Mouse (Mus musculus) bone marrow macrophage, adult 2 months (primary cell): Measurements from ENCODE around the gene 4933428G20Rik. TPM values are rescaled to one million over a fixed set of nuclear protein-coding genes. Genes with fewer than 3 reads are reported as not detected.

Experiments used
- H3K27ac ChIP-seq: 2 replicates; pipeline ENCODE4 v1.5.1; 2012; ENCODE audit warnings: low read depth, low read length; ENCODE audit not compliant: insufficient read depth
- H3K4me1 ChIP-seq: 2 replicates; pipeline ENCODE4 v1.6.1; 2012; ENCODE audit warnings: low read length; ENCODE audit not compliant: control insufficient read depth, insufficient read depth
- H3K4me3 ChIP-seq: 2 replicates; pipeline ENCODE4 v1.5.1; 2012; ENCODE audit warnings: mild to moderate bottlenecking, low read length, moderate library complexity; ENCODE audit not compliant: insufficient read depth
- CTCF ChIP-seq: IDR thresholded peaks from 2 replicates; pipeline ENCODE4 v1.5.1; 2012; ENCODE audit warnings: low read depth, mild to moderate bottlenecking, low read length, moderate library complexity
- POLR2A ChIP-seq: IDR thresholded peaks from 2 replicates; pipeline ENCODE4 v1.6.1; 2012; ENCODE audit warnings: mild to moderate bottlenecking, low read depth, low read length, borderline replicate concordance
- polyA plus RNA-seq: library from polyadenylated mRNA; stranded (reverse); fragments of >200 nt; gene quantifications from 2 replicates; pipeline ENCODE4 v1.2.4, GENCODE M21; 2012; ENCODE audit not compliant: missing spikeins, insufficient read depth, insufficient read length

The 4933428G20Rik gene
- polyA plus RNA-seq, 1 experiment: not detected

DNA sequence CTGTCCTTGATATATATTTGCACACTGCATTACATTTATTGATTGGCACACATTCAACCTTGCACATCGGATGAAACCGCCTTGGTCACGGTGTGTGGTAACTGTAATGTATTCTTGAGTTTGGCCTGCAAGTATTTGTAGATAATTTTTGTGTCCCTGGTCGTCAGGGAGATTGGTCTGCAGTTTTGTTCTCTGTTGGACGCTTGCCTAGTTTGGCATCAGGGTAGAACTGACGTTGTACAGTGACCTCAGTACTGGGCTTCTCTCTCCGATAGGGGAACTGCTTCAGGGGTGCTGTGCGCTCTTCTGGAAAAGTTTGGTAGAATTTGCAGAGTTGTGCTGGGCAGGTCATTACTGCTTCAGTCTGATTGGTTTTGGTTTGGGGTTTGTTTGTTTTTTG lies 20.3 kb downstream of the 4933428G20Rik start:
- TF ChIP-seq CTCF: no peak
- no peak for TF ChIP-seq POLR2A
- Histone ChIP-seq H3K4me3 (no peak overlapping the region), H3K27ac (no peak overlapping the region), H3K4me1 (peaks cover 7% of the 10 kb centered on the region)

DNA sequence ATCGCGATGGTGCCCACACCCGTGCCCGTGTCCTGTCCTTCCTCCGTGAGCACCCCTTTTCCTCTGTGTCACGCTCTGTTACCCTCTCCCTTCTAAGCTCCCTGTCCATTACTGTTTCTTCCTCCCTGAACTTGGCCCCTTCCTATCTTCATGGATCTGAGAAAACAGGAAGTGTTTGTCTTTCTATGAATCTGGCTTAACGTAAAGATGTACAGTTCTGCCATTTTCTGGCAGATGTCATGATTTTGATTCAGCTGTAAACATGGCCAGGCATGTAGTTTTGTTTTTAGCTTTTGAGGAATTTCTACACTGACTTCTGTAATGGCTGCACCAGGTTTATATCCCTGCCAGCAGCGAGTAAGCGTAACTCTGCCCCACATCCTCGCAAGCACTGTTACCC lies 21.1 kb downstream of the 4933428G20Rik start:
- Histone ChIP-seq H3K4me3 (no peak overlapping the region), H3K27ac (no peak overlapping the region), H3K4me1 (peaks cover 7% of the 10 kb centered on the region)
- no peak for TF ChIP-seq POLR2A
- no peak for TF ChIP-seq CTCF

DNA sequence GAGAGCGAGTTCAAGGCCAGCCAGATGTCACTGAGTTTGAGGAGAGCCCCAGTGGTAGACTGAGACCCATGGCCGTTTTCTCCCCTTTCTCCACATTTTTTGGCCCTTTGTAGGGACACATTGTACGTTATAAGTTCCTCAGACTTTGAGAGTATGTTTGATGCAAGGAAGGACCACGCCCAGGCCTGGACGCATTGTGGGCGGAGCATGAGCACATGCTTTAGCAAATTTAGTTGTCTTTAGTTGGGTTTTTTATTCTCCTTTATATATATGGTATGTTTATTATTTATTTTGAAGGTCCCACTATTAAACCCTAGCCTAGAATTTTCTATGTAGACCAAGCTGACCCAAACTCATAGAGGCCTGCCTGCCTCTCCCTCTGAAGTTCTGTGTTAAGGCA lies 21.8 kb downstream of the 4933428G20Rik start:
- Histone ChIP-seq H3K4me3 (no peak overlapping the region), H3K27ac (no peak overlapping the region)
- no peak for TF ChIP-seq CTCF
- no peak for TF ChIP-seq POLR2A

DNA sequence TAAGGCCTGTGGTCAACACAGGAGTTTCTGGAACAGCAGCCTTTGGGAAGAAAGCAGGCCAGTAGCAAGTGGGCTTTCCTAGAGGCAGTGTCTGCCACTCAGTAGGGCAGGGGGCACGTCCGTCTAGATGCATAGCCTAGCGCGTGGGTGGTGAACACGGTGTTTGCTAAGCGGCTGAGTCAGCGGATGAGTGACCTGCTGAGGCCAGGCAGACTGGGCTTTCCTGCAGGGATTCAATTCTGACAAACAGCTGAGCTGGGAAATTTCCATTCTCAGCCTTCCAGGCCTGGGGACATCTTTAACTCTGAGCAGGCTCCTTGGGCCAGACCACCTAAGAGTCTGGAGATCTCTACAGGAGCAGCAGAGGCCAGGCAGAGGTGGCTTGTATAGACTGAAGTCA lies 22.7 kb downstream of the 4933428G20Rik start:
- H3K27ac ChIP-seq: no peak overlapping the region
- TF ChIP-seq POLR2A: no peak
- TF ChIP-seq CTCF: no peak
- H3K4me1 ChIP-seq: peaks cover 7% of the 10 kb centered on the region
- H3K4me3 ChIP-seq: no peak overlapping the region

More for the DNA sequence above, 21.8 kb downstream of the 4933428G20Rik start:
- peaks cover 7% of the 10 kb centered on the region for H3K4me1 ChIP-seq

DNA sequence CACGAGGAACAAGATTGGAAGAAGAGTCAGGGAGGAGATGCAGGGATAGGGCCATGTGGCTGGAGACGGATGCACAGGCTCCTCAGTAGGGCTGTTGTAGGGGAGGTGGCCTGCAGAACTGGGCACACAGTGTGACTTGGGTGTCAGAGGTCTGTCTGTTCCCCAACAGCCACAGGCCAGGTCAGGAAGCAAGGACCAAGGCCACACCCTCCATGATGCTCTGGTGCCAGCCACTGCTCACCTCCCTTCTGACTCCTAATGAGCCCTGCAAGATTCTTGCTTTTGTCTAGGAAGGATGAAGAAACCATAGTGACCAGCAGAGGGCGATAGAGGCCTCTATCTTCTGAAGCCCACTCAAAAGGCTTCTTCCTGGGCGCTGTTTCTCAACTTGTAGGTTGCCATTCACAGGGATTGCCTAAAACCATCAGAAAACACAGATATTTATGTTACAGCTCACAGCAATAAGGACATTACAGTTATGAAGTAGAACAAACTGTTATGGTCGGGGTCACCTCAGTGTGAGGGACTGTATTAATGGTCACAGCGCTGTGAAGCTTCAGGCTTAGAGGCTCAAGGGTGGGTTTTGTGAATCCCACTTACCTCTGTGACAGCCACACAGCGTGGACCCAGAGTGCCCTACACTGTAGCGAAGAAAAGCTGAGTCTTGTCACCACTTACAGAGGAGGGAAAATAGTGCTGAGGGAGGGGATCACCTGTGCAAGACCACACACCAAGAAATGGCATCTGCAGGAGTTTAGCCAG lies 23.6 kb downstream of the 4933428G20Rik start:
- TF ChIP-seq CTCF (peak; percentile 2), POLR2A (no peak)
- Histone ChIP-seq H3K4me1 (peaks cover 7% of the 10 kb centered on the region), H3K27ac (no peak overlapping the region), H3K4me3 (no peak overlapping the region)

DNA sequence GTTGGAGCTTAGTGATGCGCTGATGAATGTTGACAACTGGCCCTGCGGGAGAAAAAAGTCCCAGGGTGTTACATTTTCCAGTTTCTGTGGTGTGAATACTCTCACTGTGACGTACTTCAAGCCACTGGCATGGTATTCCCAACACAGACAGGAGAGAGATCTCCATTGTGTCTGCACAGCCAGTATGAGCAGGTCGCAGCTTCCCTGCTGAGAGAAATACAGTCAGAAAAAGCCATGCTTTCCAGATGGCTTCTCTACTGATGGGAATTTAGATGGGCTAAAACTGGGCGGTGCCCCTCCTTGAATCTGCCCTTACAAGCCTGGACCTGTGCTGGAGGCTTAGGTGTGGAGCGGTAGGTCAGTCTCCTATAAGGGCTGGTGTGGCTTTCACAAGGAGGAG lies 28.9 kb downstream of the 4933428G20Rik start:
- TF ChIP-seq CTCF: no peak
- no peaks in the 10 kb centered on the region for H3K4me1 ChIP-seq
- no peak overlapping the region for H3K4me3 ChIP-seq
- no peak overlapping the region for H3K27ac ChIP-seq

DNA sequence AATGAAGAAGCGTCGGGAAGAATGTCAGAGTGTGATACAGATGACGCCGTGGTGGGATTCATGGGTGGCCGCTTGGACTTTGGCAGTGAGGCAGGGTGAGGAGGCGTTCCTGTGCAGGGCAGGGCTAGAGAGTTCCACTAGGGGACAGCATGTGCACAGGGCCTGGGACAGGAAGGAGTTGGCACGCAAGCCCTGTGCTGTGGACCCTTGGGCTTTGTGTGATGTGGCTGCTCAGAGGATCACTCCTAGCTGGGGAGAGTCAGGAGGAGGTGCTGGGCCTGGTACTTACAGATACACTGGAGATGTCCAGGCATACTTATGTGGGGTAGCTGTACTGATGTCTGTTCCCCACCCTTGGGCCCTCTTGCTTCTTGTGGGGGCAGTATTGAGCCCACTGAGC lies 30.3 kb downstream of the 4933428G20Rik start:
- Histone ChIP-seq H3K27ac (no peak overlapping the region), H3K4me1 (no peaks in the 10 kb centered on the region)
- TF ChIP-seq CTCF (no peak), POLR2A (no peak)

DNA sequence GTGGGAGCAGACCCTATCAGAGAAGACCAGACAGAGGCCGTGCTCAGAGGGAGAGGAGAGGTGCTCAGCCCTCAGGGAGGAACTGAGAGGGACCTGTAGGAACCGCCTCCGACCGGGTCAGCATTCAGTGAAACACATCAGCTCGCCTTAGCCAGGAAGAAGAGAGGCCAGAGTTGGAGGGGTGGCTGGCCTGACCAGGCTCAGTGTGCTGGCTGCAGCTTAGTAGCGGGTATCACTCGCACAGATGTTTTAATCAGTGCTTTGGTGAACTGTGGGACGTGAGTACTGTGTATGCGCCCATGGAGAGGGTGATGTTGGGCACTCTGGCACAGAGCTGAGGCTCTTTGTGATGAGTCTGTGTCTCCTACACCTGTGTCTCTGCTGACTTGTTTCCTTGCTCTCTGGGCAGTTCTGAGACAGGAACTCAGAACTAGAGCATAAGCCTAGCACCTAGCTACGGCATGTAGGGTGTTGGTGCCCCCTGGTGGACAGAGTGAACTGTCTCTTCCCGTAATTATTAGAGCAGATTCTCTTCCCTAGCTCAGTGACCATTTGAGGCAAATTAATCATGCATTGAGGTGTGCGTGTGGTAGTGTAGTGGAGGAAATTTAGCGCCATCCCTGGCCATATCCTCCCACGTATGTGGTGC lies 31.4 kb downstream of the 4933428G20Rik start:
- H3K4me1 ChIP-seq: no peaks in the 10 kb centered on the region
- H3K4me3 ChIP-seq: no peak overlapping the region
- no peak overlapping the region for H3K27ac ChIP-seq
- no peak for TF ChIP-seq POLR2A
- TF ChIP-seq CTCF: peak; percentile 59

More for the DNA sequence above, 30.3 kb downstream of the 4933428G20Rik start:
- no peak overlapping the region for H3K4me3 ChIP-seq

DNA sequence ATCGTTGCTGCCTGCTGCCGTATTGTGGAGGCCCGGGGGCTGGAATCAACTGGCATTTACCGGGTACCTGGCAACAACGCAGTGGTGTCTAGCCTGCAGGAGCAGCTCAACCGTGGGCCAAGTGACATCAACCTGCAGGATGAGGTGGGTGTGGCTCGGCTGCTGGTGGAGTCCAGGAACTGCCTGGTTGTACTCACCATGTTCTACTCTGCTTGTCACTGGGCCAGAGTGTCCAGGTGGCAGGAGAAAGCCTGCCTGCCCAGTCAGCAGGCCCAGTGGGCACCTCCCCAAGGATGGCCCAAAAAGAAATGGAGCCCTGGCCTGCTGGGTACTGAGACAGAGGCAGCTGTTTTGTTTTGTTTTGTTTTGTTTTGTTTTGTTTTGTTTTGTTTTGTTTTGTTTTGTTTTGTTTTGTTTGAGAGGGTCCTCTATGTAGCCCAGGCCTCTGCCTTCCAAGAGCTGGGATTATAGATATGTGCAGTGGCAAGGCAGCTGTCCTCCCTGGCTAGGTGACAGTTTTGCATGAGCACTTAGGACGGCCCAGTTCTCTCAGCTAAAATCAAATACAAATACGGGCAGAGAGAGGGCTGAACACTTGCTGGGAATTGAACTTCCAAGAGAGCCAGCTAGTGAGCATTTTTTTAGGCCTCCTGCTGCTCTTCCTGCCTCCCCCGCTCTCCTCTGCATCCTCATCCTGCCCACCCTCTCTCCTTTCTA lies 33.5 kb downstream of the 4933428G20Rik start:
- Histone ChIP-seq H3K4me1 (no peaks in the 10 kb centered on the region), H3K27ac (no peak overlapping the region), H3K4me3 (no peak overlapping the region)
- TF ChIP-seq POLR2A: no peak
- TF ChIP-seq CTCF: no peak

DNA sequence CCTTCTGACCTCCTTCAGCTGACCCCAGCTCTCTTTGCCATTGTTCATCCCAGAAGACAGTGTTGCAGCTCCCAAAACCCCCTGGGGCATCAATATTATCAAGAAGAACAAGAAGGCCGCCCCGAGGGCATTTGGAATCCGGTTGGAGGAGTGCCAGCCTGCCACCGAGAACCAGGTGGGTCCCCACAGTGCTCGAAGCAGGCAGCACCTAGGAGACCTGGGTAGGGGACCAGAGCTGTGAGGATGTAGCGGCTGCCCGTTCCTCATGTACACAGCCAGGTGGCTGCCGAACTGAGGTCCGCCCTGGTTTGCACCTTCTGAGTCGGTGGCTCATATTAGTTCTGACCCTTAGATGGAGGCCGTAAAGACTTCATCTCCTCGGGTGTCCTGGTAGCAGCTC lies 34.2 kb downstream of the 4933428G20Rik start:
- H3K4me3 ChIP-seq: no peak overlapping the region
- H3K4me1 ChIP-seq: no peaks in the 10 kb centered on the region
- TF ChIP-seq POLR2A (no peak), CTCF (no peak)
- H3K27ac ChIP-seq: no peak overlapping the region
